Mouse (Mus musculus) liver, embryonic 11.5 days (tissue): ENCODE measurements around the gene Olfr1048. TPM values are rescaled to one million over a fixed set of nuclear protein-coding genes. Genes with fewer than 3 reads are reported as not detected.

Source experiments
- polyA plus RNA-seq: library from polyadenylated mRNA; unstranded; fragments of >200 nt; fragmentation: Nextera tagmentation; extraction: Ambion mirVana; gene quantifications from 2 replicates; pipeline ENCODE4 v1.2.1, GENCODE M21; 2014

Gene Olfr1048
- polyA plus RNA-seq, 1 experiment from 2014 or later, result not detected

Other genes starting within 250 kb of the Olfr1048 start
- gene Olfr1031, start 250.0 kb downstream of the Olfr1048 start, polyA plus RNA-seq, result not detected in 2 replicates
- gene Olfr1032, start 234.7 kb downstream of the Olfr1048 start, polyA plus RNA-seq, result not detected in 2 replicates
- 0.60 and 0.88 TPM in 2 replicates for gene Olfr1033, start 219.7 kb downstream of the Olfr1048 start, polyA plus RNA-seq
- gene Olfr1034, start 194.4 kb downstream of the Olfr1048 start, polyA plus RNA-seq, result not detected in 2 replicates
- not detected in 2 replicates for gene Olfr1036, start 166.3 kb downstream of the Olfr1048 start, polyA plus RNA-seq
- gene Olfr1037, start 152.9 kb downstream of the Olfr1048 start, polyA plus RNA-seq, result not detected in 2 replicates
- not detected in 2 replicates for gene Olfr1039, start 104.4 kb downstream of the Olfr1048 start, polyA plus RNA-seq
- not detected in 2 replicates for gene Olfr1040, start 93.6 kb downstream of the Olfr1048 start, polyA plus RNA-seq
- not detected in 2 replicates for gene Olfr1042, start 78.5 kb downstream of the Olfr1048 start, polyA plus RNA-seq
- gene Olfr1043, start 72.8 kb downstream of the Olfr1048 start, polyA plus RNA-seq, result not detected in 2 replicates
- not detected in 2 replicates for gene Olfr1044, start 62.5 kb downstream of the Olfr1048 start, polyA plus RNA-seq
- not detected in 2 replicates for gene Olfr52, start 54.6 kb downstream of the Olfr1048 start, polyA plus RNA-seq
- gene Olfr1045, start 37.3 kb downstream of the Olfr1048 start, polyA plus RNA-seq, result not detected in 2 replicates
- gene Olfr1046, start 21.0 kb downstream of the Olfr1048 start, polyA plus RNA-seq, result not detected in 2 replicates
- not detected in 2 replicates for gene Olfr1047, start 8.9 kb downstream of the Olfr1048 start, polyA plus RNA-seq
- not detected in 2 replicates for gene Olfr1049, start 18.0 kb upstream of the Olfr1048 start, polyA plus RNA-seq
- not detected in 2 replicates for gene Olfr1051, start 38.8 kb upstream of the Olfr1048 start, polyA plus RNA-seq
- gene Olfr1052, start 52.2 kb upstream of the Olfr1048 start, polyA plus RNA-seq, result not detected in 2 replicates
- gene Olfr1053, start 75.0 kb upstream of the Olfr1048 start, polyA plus RNA-seq, result not detected in 2 replicates
- not detected in 2 replicates for gene Olfr1054, start 95.1 kb upstream of the Olfr1048 start, polyA plus RNA-seq
- gene Olfr1055, start 110.0 kb upstream of the Olfr1048 start, polyA plus RNA-seq, result not detected in 2 replicates
- gene Olfr1056, start 122.2 kb upstream of the Olfr1048 start, polyA plus RNA-seq, result not detected in 2 replicates
- not detected in 2 replicates for gene Olfr1057, start 138.1 kb upstream of the Olfr1048 start, polyA plus RNA-seq
- not detected in 2 replicates for gene Olfr1058, start 148.3 kb upstream of the Olfr1048 start, polyA plus RNA-seq
- gene Olfr1061, start 173.8 kb upstream of the Olfr1048 start, polyA plus RNA-seq, result not detected in 2 replicates
- gene Olfr1062, start 186.5 kb upstream of the Olfr1048 start, polyA plus RNA-seq, result not detected in 2 replicates
- gene Olfr1065, start 210.3 kb upstream of the Olfr1048 start, polyA plus RNA-seq, result not detected in 2 replicates
- not detected in 2 replicates for gene Olfr1066, start 216.0 kb upstream of the Olfr1048 start, polyA plus RNA-seq
- gene Olfr228, start 247.1 kb upstream of the Olfr1048 start, polyA plus RNA-seq, result not detected in 2 replicates